Mouse (Mus musculus): ENCODE measurements around the gene Upf2. TPM values are rescaled to one million over a fixed set of nuclear protein-coding genes. Genes with fewer than 3 reads are reported as not detected.
"Not testable (repeated sequence)": the region's sequence is repeated elsewhere in the genome, so short reads cannot be mapped to it uniquely, and the experiment has no call there.

Gene Upf2
- total RNA-seq, 2 experiments from 2014 or later = 15.8 to 17.6 TPM

GRCm38 (mm10) chr2:5945629-5946028, 5.6 kb upstream of the Upf2 start:
- no peak for DNase-seq (ENCODE audit: extremely low spot score in 1 of 2, low spot score in 2 of 2)
- intact Hi-C loops (cut with DNase I) = no loop called here

DNA sequence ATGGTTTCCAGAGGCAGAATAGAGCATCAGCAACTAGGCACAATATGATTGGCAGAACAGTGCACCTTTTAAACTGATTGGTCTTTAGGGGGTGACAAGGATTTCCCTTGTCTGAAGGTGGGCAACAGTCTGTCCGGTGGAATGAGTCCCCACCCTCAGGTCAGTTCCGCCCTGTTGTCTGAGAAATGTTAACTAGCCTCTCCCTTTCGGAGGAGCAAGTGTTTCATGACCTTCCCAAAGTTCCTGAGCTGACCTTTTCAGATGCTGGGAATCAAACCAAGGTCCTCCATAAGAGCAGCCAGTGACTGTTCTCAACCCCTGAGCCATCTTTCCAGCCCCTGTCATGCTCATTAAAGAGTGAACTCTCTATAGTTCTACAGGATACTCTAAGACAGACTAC, 4.4 kb upstream of the Upf2 start:
- no peak for DNase-seq (ENCODE audit: extremely low spot score in 1 of 2, low spot score in 2 of 2)
- intact Hi-C loops (cut with DNase I) = no loop called here

GRCm38 (mm10) chr2:5948964-5949363, 2.3 kb upstream of the Upf2 start:
- intact Hi-C loops (cut with DNase I) = no loop called here

DNA sequence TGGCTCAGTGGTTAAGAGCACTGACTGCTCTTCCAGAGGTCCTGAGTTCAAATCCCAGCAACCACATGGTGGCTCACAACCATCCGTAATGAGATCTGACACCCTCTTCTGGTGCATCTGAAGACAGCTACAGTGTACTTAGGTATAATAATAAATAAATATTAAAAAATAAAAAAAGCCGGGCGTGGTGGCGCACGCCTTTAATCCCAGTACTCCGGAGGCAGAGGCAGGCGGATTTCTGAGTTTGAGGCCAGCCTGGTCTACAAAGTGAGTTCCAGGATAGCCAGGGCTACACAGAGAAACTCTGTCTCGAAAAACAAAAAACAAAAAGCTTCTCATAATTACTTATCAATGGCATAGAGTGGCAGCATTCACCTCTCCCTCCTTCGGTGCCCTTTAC, 1.4 kb upstream of the Upf2 start:
- intact Hi-C loops (cut with DNase I); DNase-seq (ENCODE audit: extremely low spot score in 1 of 2, low spot score in 2 of 2): not testable (repeated sequence)

More at GRCm38 (mm10) chr2:5948964-5949363, 2.3 kb upstream of the Upf2 start:
- no peak for DNase-seq (ENCODE audit: extremely low spot score in 1 of 2, low spot score in 2 of 2)

GRCm38 (mm10) chr2:5950305-5950704, 964 bp upstream of the Upf2 start:
- peak in 1 of 2 experiments; percentile 16 for DNase-seq (ENCODE audit: extremely low spot score in 1 of 2, low spot score in 2 of 2)
- intact Hi-C loops (cut with DNase I) = no loop called here

- DNase-seq (ENCODE audit: extremely low spot score in 1 of 2, low spot score in 2 of 2) = peak in 1 of 2 experiments; percentile 77
- intact Hi-C loops (cut with DNase I) = no loop called here
Measured at GRCm38 (mm10) chr2:5951621-5952211, 447 bp downstream of the Upf2 start.

GRCm38 (mm10) chr2:5957705-5958104, 6.4 kb downstream of the Upf2 start:
- peak in 1 of 2 experiments; percentile 52 for DNase-seq (ENCODE audit: extremely low spot score in 1 of 2, low spot score in 2 of 2)
- intact Hi-C loops (cut with DNase I) = no loop called here

DNA sequence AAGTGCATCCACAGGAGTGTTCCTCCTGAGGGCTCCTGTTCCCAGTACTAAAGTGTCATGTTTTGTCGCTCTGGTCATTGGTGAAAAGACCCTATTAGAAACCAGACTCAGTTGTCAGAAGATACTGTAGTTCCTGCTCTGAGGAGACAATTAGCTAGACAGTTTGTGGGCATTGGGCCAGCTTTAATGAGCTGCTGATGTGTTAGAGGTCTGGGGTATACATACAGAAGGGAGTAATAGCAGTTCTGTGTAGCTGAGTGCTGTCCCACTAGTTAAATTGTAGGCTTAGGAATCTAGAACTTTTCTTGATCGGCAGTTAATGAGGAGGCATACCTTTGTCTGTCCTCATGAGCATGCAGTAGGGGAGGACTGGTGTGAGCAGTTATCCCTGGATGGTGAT, 11.0 kb downstream of the Upf2 start:
- intact Hi-C loops (cut with DNase I) = no loop called here
- no peak for DNase-seq (ENCODE audit: extremely low spot score in 1 of 2, low spot score in 2 of 2)

GRCm38 (mm10) chr2:5963729-5964128, 12.5 kb downstream of the Upf2 start:
- DNase-seq (ENCODE audit: extremely low spot score in 1 of 2, low spot score in 2 of 2); intact Hi-C loops (cut with DNase I): not testable (repeated sequence)

GRCm38 (mm10) chr2:5965972-5966371, 14.7 kb downstream of the Upf2 start:
- DNase-seq (ENCODE audit: extremely low spot score in 1 of 2, low spot score in 2 of 2) = no peak
- intact Hi-C loops (cut with DNase I) = no loop called here

- intact Hi-C loops (cut with DNase I); DNase-seq (ENCODE audit: extremely low spot score in 1 of 2, low spot score in 2 of 2): not testable (repeated sequence)
Measured at GRCm38 (mm10) chr2:5970629-5971028, 19.4 kb downstream of the Upf2 start.

GRCm38 (mm10) chr2:5977532-5977931, 26.3 kb downstream of the Upf2 start:
- DNase-seq (ENCODE audit: extremely low spot score in 1 of 2, low spot score in 2 of 2) = no peak
- intact Hi-C loops (cut with DNase I) = no loop called here

- DNase-seq (ENCODE audit: extremely low spot score in 1 of 2, low spot score in 2 of 2) = peak; percentile 11 to 54
- intact Hi-C loops (cut with DNase I) = loop anchor here (2.0 kb wide), 1 partner anchor 173 kb away; no protein-coding TSS in a partner anchor
Measured at GRCm38 (mm10) chr2:5995538-5995937, 44.3 kb downstream of the Upf2 start.

DNA sequence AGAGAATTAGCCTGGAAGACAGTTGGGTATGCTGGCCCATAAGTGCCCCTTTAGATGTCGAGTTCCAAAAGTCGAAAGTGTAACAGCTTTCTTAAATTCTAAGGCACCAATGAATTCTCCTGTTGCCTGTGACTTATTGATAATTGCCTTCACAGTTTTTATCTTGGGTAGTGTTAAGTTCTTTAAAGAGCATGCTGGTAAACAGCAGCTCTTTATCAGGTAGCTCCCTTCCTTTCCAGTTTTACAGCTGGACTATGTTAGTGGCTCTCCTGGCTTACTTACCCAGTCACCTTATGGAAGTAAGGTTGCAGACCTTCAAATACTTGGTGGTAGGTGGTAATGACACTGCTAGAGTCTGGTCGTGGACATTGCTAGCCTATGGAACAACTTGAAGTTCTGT, 52.7 kb downstream of the Upf2 start:
- intact Hi-C loops (cut with DNase I) = no loop called here
- DNase-seq (ENCODE audit: extremely low spot score in 1 of 2, low spot score in 2 of 2) = no peak

DNA sequence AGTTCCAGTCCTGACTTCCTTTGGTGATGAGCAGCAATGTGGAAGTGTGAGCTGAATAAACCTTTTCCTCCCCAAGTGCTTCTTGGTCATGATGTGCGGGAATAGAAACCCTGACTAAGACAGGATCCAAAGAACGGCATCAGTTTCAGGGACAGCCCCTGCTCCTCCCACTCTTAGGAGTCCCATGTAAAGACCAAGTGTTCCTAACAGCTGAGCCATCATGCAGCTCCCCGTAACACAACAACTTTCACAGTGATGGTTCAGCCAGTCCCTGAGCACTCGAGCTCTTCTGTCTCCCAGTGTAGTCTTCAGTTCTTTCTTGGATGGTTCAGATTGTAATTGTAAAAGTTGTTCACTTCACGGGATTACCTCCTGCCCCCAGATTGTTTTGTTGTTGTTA, 63.3 kb downstream of the Upf2 start:
- intact Hi-C loops (cut with DNase I) = no loop called here

DNA sequence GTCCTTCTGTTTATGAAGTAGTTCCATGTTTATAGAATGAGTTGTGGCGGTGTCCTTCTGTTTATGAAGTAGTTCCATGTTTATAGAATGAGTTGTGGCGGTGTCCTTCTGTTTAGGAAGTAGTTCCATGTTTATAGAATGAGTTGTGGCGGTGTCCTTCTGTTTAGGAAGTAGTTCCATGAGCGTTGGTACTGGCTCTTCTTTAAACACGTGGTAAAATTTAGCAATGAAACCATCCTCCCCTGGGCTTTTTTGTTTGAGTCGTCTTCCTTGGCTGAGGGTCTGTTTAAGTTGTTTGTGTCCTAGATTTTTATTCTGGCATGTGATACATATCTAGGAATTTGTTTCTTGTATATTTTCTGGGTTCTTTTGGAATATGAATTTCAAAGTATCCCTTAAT, 63.9 kb downstream of the Upf2 start:
- DNase-seq (ENCODE audit: extremely low spot score in 1 of 2, low spot score in 2 of 2); intact Hi-C loops (cut with DNase I): not testable (repeated sequence)

More for the DNA sequence above, 63.3 kb downstream of the Upf2 start:
- DNase-seq (ENCODE audit: extremely low spot score in 1 of 2, low spot score in 2 of 2) = no peak

DNA sequence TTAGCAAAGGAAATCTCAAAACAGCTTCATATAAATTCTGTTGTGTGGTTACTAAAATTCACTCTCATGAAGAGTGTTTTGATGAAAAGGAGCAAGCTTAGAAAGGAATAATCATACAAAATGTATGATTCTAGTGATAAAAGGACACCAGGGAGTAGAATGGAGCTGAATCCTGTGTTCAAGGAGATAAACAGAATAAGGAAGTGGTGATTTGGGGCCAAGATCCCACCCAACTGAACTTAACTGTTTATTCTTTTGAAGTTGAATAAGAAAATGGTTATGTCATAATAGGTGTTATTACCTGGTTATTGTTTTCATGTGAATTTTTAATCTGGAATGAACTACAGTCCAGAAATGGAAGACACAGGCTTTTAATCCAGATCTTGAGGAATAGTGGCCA, 69.3 kb downstream of the Upf2 start:
- intact Hi-C loops (cut with DNase I) = no loop called here
- no peak for DNase-seq (ENCODE audit: extremely low spot score in 1 of 2, low spot score in 2 of 2)

DNA sequence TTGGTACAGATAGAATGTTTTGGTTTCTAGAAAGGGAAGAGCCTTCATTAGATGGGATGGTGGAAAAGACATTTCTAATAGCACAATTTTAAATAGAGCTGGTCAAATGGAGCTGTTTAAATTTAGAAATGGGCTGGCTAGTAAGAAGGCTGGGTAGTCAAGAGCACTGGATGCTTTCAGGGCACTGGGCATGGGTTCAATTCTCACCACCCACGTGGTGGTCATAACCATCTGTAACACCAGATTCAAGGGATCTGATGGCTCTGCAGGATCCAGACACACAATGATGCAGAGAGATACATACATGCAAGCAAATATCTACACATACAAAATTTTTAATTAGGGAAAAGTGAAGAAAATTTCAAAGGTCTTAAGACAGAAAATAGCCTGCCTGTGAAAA, 91.4 kb downstream of the Upf2 start:
- DNase-seq (ENCODE audit: extremely low spot score in 1 of 2, low spot score in 2 of 2) = no peak
- intact Hi-C loops (cut with DNase I) = no loop called here

DNA sequence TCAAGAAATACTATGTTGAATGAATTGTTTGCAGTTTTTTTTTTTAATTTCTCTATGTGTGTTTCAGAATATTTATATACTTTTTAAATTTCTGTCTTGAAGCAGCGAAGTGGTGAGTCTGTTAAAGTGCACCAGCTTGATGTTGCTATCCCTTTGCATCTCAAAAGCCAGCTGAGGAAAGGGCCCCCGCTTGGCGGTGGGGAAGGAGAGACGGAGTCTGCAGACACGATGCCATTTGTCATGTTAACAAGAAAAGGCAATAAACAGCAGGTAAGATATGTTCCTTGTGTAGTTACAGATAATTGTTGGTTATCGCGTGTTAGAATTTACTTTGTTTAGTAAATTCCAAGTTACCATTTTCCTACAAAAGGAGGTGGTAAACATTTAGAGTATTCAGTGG, 95.5 kb downstream of the Upf2 start:
- no peak for DNase-seq (ENCODE audit: extremely low spot score in 1 of 2, low spot score in 2 of 2)

GRCm38 (mm10) chr2:6048570-6048969, 97.3 kb downstream of the Upf2 start:
- intact Hi-C loops (cut with DNase I) = no loop called here
- no peak for DNase-seq (ENCODE audit: extremely low spot score in 1 of 2, low spot score in 2 of 2)

More for the DNA sequence above, 95.5 kb downstream of the Upf2 start:
- intact Hi-C loops (cut with DNase I) = no loop called here

- intact Hi-C loops (cut with DNase I) = no loop called here
Measured at GRCm38 (mm10) chr2:6049018-6049417, 97.7 kb downstream of the Upf2 start.

More at GRCm38 (mm10) chr2:6049018-6049417, 97.7 kb downstream of the Upf2 start:
- DNase-seq (ENCODE audit: extremely low spot score in 1 of 2, low spot score in 2 of 2) = no peak
